Mouse (Mus musculus) thymus, adult 2 months (tissue): Measurements from ENCODE around the gene Vti1a.

Experiments
- CTCF ChIP-seq: fragments of 200-500 bp; IDR thresholded peaks from 2 replicates; pipeline ENCODE4 v1.5.1; 2012; ENCODE audit warnings: mild to moderate bottlenecking, control low read depth, low read length, moderate library complexity, borderline replicate concordance; ENCODE audit not compliant: control insufficient read depth, poor library complexity, insufficient read depth; ENCODE audit errors: extremely low read depth
- POLR2A ChIP-seq: fragments of 200-500 bp; IDR thresholded peaks from 2 replicates; pipeline ENCODE4 v1.6.1; 2012; ENCODE audit warnings: mild to moderate bottlenecking, low read length, control low read depth, moderate library complexity; ENCODE audit not compliant: control insufficient read depth, poor library complexity, insufficient read depth; ENCODE audit errors: extremely low read depth

DNA sequence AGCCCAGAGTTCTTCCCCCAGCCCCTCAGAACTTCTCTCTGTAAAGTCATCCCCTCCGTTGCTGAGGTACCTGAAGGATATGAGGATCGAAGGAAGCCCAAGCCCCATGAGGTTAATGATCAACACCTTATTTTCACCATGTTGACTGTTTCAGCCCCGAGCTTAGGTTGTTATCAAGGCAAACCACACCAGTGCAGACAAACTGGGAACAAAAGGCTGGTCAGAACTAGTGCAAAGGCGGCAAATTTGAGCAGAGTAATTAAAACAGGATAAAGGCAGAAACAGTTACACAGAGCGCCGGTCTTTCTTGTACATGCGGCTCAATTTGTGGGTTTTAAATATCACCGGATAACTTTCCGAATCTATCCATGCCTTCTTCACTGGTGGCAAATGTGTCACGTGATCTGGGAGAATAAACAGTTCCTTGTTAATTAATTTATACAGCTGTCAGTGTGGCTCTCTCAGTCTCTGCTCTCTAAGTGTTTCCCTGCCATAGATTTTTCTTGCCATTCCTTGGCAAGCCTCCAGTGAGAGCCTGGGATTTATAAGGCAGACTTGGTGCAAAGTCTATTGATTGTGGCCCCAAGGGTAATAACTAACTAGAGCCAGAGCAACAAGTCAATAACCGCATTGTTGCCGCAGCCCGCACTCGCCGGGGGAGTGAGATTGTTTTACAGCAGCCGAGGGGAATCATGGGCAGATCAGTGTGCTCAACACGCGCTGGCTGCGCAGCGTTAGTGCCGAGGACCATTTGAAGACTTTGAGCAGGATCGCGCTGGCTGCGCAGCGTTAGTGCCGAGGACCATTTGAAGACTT lies 277.0 kb downstream of the Vti1a start:
- TF ChIP-seq CTCF (no peak), POLR2A (no peak)
